Mouse (Mus musculus) heart, embryonic 11.5 days (tissue): ENCODE measurements around the gene Nop10. TPM values are rescaled to one million over a fixed set of nuclear protein-coding genes. Genes with fewer than 3 reads are reported as not detected.

Experiments
- ATAC-seq: fragments of 200-750 bp; cut with Nextera tagmentation; replicated peaks from 2 replicates; pipeline ENCODE4 v1.8.0; 2017; ENCODE audit warnings: moderate library complexity; ENCODE audit not compliant: insufficient number of reproducible peaks, low FRiP score, low TSS enrichment
- H3K27ac ChIP-seq: fragments of 300-500 bp; sonication (generic); 2 replicates; pipeline ENCODE4 v1.5.1; 2014; ENCODE audit warnings: mild to moderate bottlenecking, low read depth, low read length
- H3K27me3 ChIP-seq: fragments of 300-500 bp; sonication (generic); 2 replicates; pipeline ENCODE4 v1.6.1; 2014; ENCODE audit warnings: mild to moderate bottlenecking, low read length, mixed read lengths; ENCODE audit not compliant: control insufficient read depth, insufficient read depth
- H3K36me3 ChIP-seq: fragments of 300-500 bp; sonication (generic); 2 replicates; pipeline ENCODE4 v1.6.1; 2014; ENCODE audit warnings: mild to moderate bottlenecking, low read length, moderate library complexity, mixed read lengths; ENCODE audit not compliant: control insufficient read depth, insufficient read depth
- H3K4me1 ChIP-seq: fragments of 300-500 bp; sonication (generic); 2 replicates; pipeline ENCODE4 v1.6.1; 2014; ENCODE audit warnings: low read length; ENCODE audit not compliant: control insufficient read depth, insufficient read depth
- H3K4me2 ChIP-seq: fragments of 300-500 bp; sonication (generic); 2 replicates; pipeline ENCODE4 v1.6.1; 2014; ENCODE audit warnings: mild to moderate bottlenecking, moderate library complexity
- H3K4me3 ChIP-seq: fragments of 300-500 bp; sonication (generic); 2 replicates; pipeline ENCODE4 v1.5.1; 2014; ENCODE audit warnings: low read depth, low read length
- H3K9ac ChIP-seq: fragments of 300-500 bp; sonication (generic); 2 replicates; pipeline ENCODE4 v1.6.1; 2014; ENCODE audit warnings: mild to moderate bottlenecking, low read depth, low read length, moderate library complexity
- H3K9me3 ChIP-seq: fragments of 300-500 bp; sonication (generic); replicated peaks from 2 replicates; pipeline ENCODE4 v1.6.1; 2016; ENCODE audit warnings: low read length; ENCODE audit not compliant: control insufficient read depth
- WGBS: fragments of 180-500 bp; shearing (Covaris S2); extraction: QIAGEN DNeasy Blood & Tissue Kit; methylation state at CpG from one replicate; pipeline ENCODE4 v1.1.7; 2014; ENCODE audit not compliant: insufficient replicate concordance; 5-methylcytosine and 5-hydroxymethylcytosine counted together
- polyA plus RNA-seq: library from polyadenylated mRNA; unstranded; fragments of >200 nt; fragmentation: Nextera tagmentation; extraction: Ambion mirVana; gene quantifications from 2 replicates; pipeline ENCODE4 v1.2.1, GENCODE M21; 2014

The Nop10 gene
- 157 and 168 TPM in 2 replicates for polyA plus RNA-seq

DNA sequence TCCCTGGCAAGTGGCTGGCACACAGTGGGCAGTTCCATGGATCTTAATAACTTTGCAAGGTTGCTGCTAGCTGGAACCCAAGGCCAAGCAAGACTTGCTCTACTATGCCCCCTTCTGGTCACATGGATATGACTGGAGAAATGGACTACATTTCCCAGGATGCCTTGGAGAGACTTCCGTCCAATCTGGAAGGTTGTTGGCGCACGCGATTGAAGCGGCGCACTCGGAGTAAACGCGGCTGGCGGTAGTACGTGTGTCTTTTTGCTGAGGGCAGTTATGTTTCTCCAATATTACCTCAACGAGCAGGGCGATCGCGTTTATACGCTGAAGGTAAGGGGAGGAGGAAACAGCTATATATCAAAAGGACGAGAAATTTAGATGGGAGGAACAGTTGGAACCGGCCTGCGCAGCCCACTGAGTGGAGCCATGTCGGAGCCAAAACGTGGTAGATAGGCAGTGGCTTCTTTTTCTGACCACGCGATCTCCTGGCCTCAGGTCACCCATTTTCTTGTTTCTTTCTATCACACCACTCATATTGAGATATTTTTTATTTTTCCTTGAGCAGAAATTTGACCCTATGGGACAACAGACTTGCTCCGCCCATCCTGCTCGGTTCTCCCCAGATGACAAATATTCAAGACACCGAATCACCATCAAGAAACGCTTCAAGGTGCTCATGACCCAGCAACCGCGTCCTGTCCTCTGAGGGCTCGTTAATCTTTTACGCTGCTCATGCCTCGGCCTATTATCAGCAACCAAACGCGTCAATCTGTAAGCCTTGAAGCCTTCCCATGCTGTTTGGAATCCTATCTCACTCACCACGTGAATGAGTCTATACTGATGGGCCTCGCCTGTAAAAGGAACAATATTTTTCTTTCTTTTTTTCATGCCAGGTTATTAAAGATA, at the start of gene Nop10:
Gene Nop10 (plus strand): TSS at position 179 of the 906 bp plus-strand sequence.
- peak within 1 kb of the TSS; percentile 43; the same call in 1 of the 2 replicates for H3K27ac ChIP-seq
- H3K27me3 ChIP-seq, result no peaks in the 10 kb centered on the region
- no peaks in the 10 kb centered on the region for H3K4me1 ChIP-seq
- H3K9me3 ChIP-seq, result no peaks in the 10 kb centered on the region
- H3K36me3 ChIP-seq, result no peaks in the 10 kb centered on the region
- H3K4me3 ChIP-seq, result peak within 1 kb of the TSS; percentile 70
- WGBS, result under 1% methylated on average over 36 of the region's 36 CpGs
- peak within 1 kb of the TSS; percentile 76 for H3K4me2 ChIP-seq
- ATAC-seq, result peak; percentile 44; the same call in 1 of the 2 replicates
- peak within 1 kb of the TSS; percentile 82 for H3K9ac ChIP-seq

DNA sequence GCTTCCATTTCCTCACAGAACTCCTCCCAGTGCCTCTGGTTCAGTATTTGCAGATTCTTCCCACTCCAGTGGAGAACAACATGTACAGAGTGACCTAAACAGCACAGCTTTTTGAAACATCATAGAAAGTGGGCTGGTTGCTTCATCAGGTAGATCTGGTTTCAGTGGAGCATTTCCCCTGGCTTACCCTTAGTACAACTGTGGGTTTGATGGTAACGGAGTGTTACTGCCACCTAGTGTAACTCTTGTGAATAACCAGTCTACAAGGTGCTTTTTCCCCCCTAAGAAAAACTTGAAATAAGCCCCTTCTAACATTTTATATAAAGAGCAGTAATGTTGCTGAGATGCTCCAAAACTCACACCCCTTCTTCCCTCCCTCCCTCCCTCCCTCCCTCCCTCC, 45.7 kb upstream of the Nop10 start:
- Histone ChIP-seq H3K27ac (no peak overlapping the region), H3K4me2 (no peak overlapping the region), H3K27me3 (no peaks in the 10 kb centered on the region), H3K4me1 (no peaks in the 10 kb centered on the region), H3K36me3 (no peaks in the 10 kb centered on the region), H3K9ac (no peak overlapping the region), H3K4me3 (no peak overlapping the region), H3K9me3 (no peaks in the 10 kb centered on the region)
- ATAC-seq, result no peak
- WGBS, result 19% methylated on average over 1 of the region's 1 CpGs

DNA sequence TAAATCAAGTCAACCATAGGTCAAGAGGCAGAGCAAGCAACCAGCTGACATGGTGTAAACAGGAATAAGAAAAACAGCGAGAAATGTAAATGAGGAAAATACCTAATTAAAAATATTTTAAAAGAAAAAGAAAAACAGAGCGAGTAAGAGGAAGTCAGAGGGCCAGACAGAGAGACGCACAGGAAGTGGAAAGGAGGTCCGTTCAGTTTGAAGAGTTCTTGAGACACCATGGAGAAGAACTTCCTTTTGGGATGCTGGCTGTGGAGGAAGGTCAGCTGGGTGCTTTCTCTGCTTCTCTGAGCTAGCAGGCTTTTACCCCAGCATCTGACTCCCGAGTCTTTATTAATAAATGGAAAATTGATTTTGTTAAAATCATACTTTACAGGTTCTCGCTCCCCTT, 44.1 kb upstream of the Nop10 start:
- Histone ChIP-seq H3K27ac (no peak overlapping the region), H3K4me3 (no peak overlapping the region), H3K27me3 (no peaks in the 10 kb centered on the region), H3K36me3 (no peaks in the 10 kb centered on the region), H3K9me3 (no peaks in the 10 kb centered on the region), H3K4me1 (no peaks in the 10 kb centered on the region), H3K4me2 (no peak overlapping the region), H3K9ac (no peak overlapping the region)
- ATAC-seq, result no peak
- WGBS, result 70% methylated on average over 6 of the region's 6 CpGs

DNA sequence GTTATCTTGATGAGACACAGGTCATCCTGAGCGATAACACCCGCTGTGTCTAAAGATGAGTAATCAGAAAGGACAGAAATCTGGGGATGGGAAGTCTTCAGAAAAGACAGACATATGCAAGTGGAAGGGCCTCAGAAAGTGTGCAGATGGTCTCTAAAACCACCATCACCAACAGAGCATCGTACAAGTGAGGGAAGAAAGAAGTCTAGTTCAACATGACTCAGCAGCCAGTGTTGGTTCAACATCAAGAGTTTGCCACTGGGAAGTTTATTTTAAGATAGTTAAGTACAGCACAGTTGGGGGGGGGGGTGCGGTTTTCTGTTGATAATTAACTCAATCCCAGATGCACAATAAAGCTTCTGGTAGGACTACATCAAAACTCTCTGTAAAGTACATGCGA, 40.8 kb upstream of the Nop10 start:
- 73% methylated on average over 5 of the region's 5 CpGs for WGBS
- H3K36me3 ChIP-seq, result no peaks in the 10 kb centered on the region
- ATAC-seq, result no peak

DNA sequence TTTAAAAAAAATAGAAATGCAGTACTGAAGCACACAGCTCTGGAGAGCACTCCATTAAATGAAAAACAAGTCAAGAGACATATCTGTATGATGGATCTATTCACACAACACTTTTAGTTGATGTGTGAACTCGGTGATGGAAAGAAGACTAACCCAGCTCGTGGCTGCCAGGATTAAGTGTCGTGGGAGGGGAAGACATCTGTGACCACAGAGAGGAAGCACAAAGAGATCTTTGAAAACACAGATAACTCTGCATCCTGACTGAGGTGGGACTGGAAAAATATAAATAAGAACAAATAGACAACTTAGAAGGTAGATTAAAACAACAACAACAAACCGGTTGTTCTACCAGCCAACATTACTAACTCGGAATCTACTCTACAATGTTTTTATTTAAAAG, 39.1 kb upstream of the Nop10 start:
- Histone ChIP-seq H3K4me1 (no peaks in the 10 kb centered on the region), H3K4me2 (no peak overlapping the region), H3K27ac (no peak overlapping the region), H3K36me3 (no peaks in the 10 kb centered on the region), H3K4me3 (no peak overlapping the region), H3K27me3 (no peaks in the 10 kb centered on the region), H3K9me3 (no peaks in the 10 kb centered on the region), H3K9ac (no peak overlapping the region)
- ATAC-seq, result no peak
- WGBS, result 60% methylated on average over 5 of the region's 5 CpGs

More for the DNA sequence above, 40.8 kb upstream of the Nop10 start:
- H3K9ac ChIP-seq, result no peak overlapping the region
- H3K9me3 ChIP-seq, result no peaks in the 10 kb centered on the region
- no peak overlapping the region for H3K4me2 ChIP-seq
- H3K27me3 ChIP-seq, result no peaks in the 10 kb centered on the region
- H3K4me3 ChIP-seq, result no peak overlapping the region
- no peaks in the 10 kb centered on the region for H3K4me1 ChIP-seq
- no peak overlapping the region for H3K27ac ChIP-seq

DNA sequence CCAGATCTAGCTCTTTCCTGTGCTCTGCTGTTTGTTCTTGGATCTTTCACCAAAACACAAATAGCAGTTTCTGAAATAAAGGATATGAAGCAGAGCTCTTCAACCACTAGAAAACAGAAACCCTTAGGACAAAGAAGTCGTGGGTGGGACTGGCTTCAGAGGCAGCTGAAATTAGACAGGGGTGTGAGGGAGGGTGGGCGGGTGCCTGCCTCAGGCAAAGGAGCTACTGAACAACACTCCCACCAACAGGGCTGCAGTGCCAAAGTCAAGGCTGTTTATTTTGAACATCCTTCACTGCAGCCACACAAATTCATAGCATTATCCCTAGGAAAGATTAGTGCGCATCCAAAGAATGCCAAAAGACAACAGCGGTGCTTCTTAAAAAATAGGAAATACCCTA, 37.4 kb upstream of the Nop10 start:
- ATAC-seq, result no peak
- no peaks in the 10 kb centered on the region for H3K36me3 ChIP-seq
- H3K4me3 ChIP-seq, result no peak overlapping the region
- H3K27me3 ChIP-seq, result no peaks in the 10 kb centered on the region
- H3K9me3 ChIP-seq, result no peaks in the 10 kb centered on the region
- H3K27ac ChIP-seq, result no peak overlapping the region
- H3K9ac ChIP-seq, result no peak overlapping the region
- WGBS, result 61% methylated on average over 4 of the region's 4 CpGs
- no peaks in the 10 kb centered on the region for H3K4me1 ChIP-seq
- no peak overlapping the region for H3K4me2 ChIP-seq

DNA sequence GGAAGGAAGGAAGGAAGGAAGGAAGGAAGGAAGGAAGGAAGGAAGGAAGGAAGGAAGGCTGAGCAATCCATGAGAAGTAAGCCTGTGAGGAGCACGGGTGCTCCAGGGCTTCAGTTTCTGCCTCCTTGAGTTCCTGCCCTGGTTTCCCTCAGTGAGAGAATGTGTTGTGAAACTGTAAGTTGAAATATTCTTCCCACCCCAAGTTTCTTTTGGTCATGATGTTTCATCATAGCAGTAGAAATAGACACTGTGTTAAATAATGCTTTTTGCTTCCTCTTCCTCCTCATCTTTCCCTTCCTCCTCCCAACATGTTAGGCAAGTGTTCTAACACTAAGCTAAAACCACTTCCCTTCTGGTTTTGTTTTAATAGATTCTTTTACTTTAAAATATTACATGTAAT, 29.1 kb upstream of the Nop10 start:
- no peaks in the 10 kb centered on the region for H3K36me3 ChIP-seq
- H3K4me2 ChIP-seq, result no peak overlapping the region
- WGBS, result 65% methylated on average over 1 of the region's 1 CpGs
- H3K4me3 ChIP-seq, result no peak overlapping the region
- ATAC-seq, result no peak
- H3K27ac ChIP-seq, result no peak overlapping the region
- no peaks in the 10 kb centered on the region for H3K9me3 ChIP-seq
- H3K9ac ChIP-seq, result no peak overlapping the region
- H3K4me1 ChIP-seq, result no peaks in the 10 kb centered on the region
- no peaks in the 10 kb centered on the region for H3K27me3 ChIP-seq

DNA sequence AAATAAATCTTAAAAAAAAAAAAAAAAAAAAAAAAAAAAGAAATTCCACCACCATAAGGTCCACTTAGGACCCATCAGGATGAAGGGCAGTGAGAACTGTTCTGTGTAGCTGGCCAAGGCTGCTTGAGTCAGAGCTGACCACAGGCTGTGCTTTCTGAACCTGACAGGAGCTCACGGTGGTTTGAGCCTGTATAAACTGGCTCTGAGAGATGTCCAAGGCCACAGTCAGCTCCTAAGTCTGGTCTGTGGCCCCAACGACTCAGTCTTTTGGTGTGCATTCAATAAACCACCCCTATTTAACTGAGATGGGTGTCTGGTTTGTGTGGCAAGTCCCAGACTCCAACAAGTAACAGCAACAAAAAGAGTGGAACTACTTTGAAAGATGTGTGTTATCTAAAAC, 25.1 kb upstream of the Nop10 start:
- Histone ChIP-seq H3K9ac (no peak overlapping the region), H3K4me1 (0 out of 2 replicates have a peak, but pooled peaks cover 6% of the 10 kb centered on the region), H3K36me3 (no peaks in the 10 kb centered on the region), H3K9me3 (no peaks in the 10 kb centered on the region), H3K27ac (no peak overlapping the region), H3K27me3 (no peaks in the 10 kb centered on the region), H3K4me3 (no peak overlapping the region), H3K4me2 (no peak overlapping the region)
- 86% methylated on average over 2 of the region's 2 CpGs for WGBS
- no peak for ATAC-seq

DNA sequence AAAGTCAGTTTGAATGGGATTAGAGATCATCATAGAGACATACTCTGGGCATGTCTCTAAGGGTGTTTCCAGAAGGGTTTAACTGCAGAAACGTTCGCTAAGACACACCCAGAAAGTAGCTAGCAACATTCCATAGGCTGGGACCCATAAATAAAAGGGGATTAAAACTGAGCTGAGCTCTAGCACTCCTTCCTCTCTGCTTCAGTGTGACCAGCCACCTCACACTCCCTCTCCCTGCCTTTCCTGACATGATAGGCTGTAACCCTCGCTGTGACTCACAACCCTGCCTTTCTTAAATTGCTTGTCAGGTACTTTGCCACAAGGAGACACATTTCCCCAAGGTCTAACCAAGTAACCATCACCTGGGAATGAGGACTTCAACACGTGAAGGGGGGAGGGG, 23.7 kb upstream of the Nop10 start:
- no peak for ATAC-seq
- H3K9ac ChIP-seq, result no peak overlapping the region
- no peaks in the 10 kb centered on the region for H3K27me3 ChIP-seq
- WGBS, result 5% methylated on average over 4 of the region's 4 CpGs
- no peak overlapping the region for H3K4me3 ChIP-seq
- H3K27ac ChIP-seq, result no peak overlapping the region
- H3K36me3 ChIP-seq, result no peaks in the 10 kb centered on the region
- H3K4me2 ChIP-seq, result no peak overlapping the region
- no peaks in the 10 kb centered on the region for H3K9me3 ChIP-seq
- 0 out of 2 replicates have a peak, but pooled peaks cover 6% of the 10 kb centered on the region for H3K4me1 ChIP-seq
